Mouse (Mus musculus): ENCODE results near the gene Rnf181.

DNA sequence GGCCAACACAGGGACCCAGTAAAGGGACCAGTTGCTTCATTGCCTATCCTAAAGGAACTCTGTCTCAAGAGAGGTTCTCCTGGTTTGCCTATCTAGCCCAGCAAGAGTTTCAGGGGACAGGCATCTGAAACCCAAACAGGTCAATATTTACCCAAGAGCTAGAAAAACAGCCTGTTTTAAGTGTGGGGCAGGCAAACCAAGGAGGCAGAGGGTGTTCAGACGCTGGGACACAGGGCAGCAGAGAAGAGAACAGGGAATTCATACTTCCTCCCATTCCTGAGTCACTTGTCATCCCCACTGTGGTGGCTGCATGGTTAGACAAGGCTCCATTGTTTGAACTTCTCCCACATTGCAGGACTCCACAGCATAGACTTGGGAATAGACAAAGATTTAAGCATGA lies 4.8 kb upstream of the Rnf181 start:
- TF ChIP-seq CTCF (IDR thresholded peaks at IDR 0.05; ENCODE audit: extremely low read depth, insufficient read depth, insufficient read length, insufficient replicate concordance) (no peak), POLR2A (IDR thresholded peaks at IDR 0.05; ENCODE audit: low read depth, low read length) (no peak)

Data from spleen, adult 2 months (tissue).